Mouse (Mus musculus): ENCODE measurements around the gene Rad17.

Rad17 gene

DNA sequence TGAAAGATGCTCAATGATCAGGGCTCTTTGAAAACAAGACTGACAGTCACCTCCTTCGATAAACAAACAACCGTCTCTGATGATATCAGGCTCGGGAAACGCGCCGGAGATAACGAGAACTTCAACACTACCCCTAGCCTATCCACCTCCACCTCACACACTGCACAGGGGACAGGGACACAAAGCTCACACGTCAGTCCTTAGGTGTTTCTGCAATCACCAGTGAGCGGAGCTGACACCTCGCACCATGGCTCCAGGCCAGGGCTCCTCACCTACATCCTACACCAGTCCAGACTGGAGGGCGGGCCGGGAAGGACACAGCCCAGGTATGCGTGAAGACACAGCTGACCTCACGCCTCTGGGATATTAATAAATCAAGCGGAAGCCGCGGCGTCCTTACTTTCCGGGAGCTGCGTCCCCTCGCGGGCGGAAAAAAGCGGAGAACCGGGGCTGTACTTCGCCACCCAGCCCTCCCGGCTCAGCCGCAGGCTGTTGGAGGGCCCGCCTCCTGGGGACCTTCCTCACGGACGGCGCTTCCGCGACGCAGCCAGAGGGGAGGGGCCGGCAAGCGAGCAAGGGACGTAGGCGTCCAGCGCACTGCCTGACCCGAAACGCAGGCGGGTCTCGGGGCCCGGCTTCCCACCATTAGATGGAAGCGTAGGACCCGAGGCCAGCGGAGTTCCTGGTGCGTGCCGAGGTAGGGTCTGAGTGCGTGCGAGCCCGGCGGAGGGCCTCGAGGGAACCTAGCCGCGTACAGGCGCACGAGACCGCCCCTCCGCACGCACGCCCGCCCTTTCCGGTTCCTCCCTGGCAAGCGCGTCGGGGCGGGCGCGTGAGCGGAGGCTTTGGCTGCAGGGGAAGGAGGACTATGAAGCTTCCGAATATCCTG, at the start of gene Rad17, which contains the start of gene Ak6:
TSS of gene Rad17 (minus strand) at position 502 of the 889 bp plus-strand sequence.
TSS of gene Ak6 (plus strand) at position 430 of the 889 bp plus-strand sequence.
- DNase-seq, result peak; percentile 96 to 98

DNA sequence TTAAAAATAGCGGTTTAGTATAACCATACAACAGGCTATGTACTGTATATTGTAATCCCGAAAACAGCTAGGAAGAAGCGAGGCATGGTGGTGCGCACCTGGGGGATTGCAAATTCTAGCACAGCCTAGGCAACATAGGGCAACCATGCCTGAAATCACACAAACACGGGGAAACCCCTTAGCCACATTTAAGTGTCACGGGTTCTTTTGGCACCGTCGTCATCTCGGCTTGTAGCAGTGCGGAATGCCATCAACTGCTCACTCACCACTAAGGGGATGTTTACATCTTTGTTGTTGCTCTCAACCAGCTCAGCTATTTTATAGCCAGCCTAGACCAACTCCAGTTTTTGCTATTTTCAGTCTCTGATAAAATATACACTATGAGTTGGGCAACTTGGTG, 48.0 kb upstream of the Rad17 start:
- DNase-seq, result no peak

DNA sequence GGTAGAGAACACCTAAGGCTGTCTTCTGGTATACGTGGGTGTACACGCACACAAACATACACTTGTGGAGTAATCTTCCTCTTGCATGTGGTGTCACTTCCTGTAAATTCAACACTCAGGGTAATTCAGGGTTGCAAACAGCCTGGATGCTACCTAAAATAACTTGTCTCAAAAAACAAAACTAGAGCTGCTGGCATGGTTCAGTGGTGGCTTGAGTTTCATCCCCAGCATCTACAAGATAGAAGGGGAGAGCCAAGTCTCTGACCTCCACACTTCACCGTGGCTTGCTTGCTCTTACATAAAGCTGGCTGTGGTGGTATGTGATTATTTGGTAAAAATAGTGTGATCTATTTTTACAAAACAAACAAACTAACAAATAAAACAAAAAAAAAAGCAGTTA, 46.7 kb upstream of the Rad17 start:
- DNase-seq, result no peak

- DNase-seq, result no peak
These were observed 36.7 kb upstream of the Rad17 start for GRCm38 (mm10) chr13:100687513-100687912.

DNA sequence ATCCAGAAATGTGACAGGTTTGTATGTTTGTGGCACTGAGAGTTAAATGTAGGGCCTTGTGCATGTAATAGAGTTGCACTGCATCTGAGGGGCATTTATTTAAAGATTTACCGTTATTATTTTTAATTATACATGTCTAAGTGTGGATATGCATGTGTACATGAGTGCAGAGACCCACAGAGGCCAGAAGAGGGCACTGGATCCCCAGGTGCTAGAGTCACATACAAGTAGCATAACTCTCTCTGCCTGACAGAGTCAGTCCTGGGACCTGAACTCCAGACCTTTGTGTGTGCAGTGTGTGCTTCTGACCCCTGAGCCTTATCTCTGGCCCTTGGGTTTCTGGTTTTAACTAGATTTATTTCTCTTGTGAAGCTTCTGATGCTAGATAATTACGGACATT, 33.5 kb upstream of the Rad17 start:
- DNase-seq, result no peak

- DNase-seq, result no peak
These were observed 32.0 kb upstream of the Rad17 start for GRCm38 (mm10) chr13:100682837-100683236.

- DNase-seq, result no peak
These were observed 30.8 kb upstream of the Rad17 start for GRCm38 (mm10) chr13:100681615-100682014.

GRCm38 (mm10) chr13:100675936-100676635, 25.2 kb upstream of the Rad17 start:
- no peak for DNase-seq

GRCm38 (mm10) chr13:100670181-100670741, 19.4 kb upstream of the Rad17 start:
- no peak for DNase-seq

- peak; percentile 53 to 57 for DNase-seq
These were observed 18.6 kb upstream of the Rad17 start, which contains the start of gene Ccdc125 for GRCm38 (mm10) chr13:100669291-100670022. TSS of gene Ccdc125 (plus strand) at chr13:100669717.

- DNase-seq, result peak; percentile 75 to 83
These were observed 9.1 kb upstream of the Rad17 start for GRCm38 (mm10) chr13:100659864-100660456.

DNA sequence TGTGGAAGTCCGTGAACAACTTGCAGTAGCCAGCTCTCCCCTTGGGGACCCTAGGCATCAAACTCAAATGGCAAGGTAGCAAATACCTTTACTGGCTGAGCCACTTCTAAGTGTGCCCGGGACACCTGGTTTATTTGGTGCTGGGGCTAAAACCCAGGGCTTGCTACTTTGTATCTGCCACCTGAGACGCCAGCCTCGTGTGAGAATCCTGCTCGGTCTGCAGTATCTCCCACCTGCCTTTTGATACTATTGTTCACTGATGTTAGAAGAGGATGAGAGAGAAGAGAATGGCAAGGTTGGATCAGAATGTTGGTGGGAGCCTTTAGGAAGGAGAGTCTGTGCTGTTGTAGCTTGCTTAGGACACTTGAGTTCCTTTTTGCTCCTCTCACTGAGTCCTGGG, 7.2 kb upstream of the Rad17 start:
- DNase-seq, result no peak

DNA sequence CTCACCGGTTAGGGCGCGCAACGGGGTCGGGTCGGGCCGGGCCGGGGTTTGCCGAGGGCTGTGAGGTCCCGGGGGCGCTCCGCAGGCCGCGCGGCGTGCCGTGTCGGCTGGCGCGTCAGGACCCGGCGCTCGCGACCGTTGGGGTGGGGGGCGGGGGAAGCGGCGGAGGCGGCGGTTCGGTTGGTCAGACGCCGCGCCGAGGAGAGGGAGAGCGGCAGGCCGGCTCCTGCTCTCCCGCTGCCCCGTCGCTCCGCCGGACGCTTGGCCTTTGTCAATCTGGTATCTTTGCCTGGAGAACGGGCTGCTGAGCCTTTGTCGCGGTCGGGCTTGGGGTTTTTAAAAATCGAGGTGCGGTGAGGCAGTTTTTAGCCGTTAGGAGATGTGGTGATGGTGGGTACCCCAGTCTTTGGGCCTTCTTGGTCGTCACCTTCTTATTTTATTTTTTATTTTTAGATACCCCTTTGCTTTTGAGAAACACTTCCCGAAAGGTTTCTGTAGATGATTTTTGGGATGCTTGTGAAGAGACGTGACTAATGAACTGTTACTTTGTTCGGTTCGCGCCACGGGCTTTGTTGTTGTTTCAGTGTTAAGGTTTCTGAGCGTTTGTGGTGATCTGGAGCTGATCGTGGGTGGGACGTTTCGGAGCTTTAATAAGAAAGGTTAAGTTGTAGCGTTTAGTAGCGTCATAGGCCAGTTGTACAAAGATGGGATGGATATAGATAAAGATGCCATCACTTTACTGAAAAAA, 762 bp upstream of the Rad17 start, which contains the start of gene Taf9:
TSS of gene Taf9 (plus strand) at position 141 of the 748 bp plus-strand sequence.
- DNase-seq, result no peak

GRCm38 (mm10) chr13:100648223-100648622, 2.6 kb downstream of the Rad17 start:
- DNase-seq, result no peak

GRCm38 (mm10) chr13:100642471-100643209, 8.2 kb downstream of the Rad17 start:
- DNase-seq, result no peak

- DNase-seq, result no peak
These were observed 16.7 kb downstream of the Rad17 start for GRCm38 (mm10) chr13:100634106-100634691.

- DNase-seq, result no peak
These were observed 28.6 kb downstream of the Rad17 start for GRCm38 (mm10) chr13:100622241-100622640.

DNA sequence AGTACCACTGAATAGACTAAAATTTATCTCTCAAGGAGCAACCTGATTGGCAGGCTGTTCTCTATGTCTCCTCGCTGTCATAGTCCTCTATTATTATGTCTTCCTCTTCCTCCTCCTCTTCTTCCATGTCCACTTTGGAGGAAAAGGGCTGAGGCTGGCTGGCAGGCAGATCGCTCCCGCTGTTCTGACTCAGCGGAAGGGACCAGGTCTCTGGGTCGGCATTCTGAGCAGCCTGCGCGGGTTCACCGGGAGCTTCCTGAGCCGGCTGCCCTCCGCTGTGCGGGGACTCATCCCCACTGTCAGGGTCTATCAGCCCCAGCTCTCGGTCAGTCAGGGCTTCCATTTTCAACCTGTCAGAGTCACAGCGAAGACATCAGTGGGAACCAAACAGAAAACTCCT, 33.3 kb downstream of the Rad17 start:
- no peak for DNase-seq

DNA sequence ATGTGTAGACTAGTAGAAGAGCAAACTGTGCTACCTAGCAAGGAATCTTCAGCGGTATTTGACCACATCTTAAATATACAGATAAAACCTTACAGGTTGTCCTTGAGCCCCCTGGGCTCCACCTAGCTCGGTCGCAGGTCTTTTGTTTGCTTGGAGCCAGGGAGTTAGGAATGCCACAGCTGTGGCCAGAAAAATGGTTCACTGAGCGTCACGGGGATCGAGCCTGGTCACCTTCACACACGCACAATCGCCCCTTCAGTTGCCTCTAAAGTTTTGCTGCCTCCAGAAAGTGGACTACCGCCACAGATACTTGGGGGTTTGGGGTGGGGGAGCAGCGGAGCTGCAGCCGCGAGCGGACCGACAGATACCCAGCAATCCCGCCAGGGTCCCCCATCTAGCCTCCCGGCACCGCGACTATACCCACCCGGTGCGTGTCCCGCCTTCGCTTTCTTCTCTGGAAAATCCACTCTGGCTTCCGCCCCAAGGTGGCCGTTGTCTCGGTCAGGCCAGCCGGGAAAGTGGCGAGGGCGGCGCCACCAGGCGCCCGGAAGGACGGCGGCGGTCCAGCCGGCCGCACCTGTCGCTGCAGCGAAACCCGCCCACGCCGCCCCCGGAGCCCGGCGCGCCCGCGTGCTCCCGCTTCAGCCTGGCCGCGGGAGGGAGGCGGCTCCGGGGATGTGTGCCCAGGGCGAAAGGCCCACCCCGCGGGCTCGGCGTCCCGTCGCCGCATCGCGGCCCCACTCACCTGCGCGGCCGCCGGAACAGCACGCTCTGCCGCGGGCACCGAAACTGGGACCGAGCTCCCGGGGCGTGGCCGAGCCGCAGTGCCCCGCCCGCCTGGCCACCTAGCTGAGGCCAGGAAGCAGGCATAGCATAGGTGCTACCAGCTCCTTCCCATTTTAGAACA, 34.4 kb downstream of the Rad17 start, which contains the start of gene Marveld2:
TSS of gene Marveld2 (minus strand) at position 791 of the 907 bp plus-strand sequence.
- peak; percentile 71 for DNase-seq

Measured in cerebellum, postnatal 10 days (tissue).